Mouse (Mus musculus) ovary, postnatal 36 days (tissue): ENCODE measurements around the gene Opcml.

Source experiments
- DNase-seq: peaks from one replicate; pipeline ENCODE4 v3.0.0; 2022; ENCODE audit warnings: low spot score, mixed read lengths

Opcml gene

DNA sequence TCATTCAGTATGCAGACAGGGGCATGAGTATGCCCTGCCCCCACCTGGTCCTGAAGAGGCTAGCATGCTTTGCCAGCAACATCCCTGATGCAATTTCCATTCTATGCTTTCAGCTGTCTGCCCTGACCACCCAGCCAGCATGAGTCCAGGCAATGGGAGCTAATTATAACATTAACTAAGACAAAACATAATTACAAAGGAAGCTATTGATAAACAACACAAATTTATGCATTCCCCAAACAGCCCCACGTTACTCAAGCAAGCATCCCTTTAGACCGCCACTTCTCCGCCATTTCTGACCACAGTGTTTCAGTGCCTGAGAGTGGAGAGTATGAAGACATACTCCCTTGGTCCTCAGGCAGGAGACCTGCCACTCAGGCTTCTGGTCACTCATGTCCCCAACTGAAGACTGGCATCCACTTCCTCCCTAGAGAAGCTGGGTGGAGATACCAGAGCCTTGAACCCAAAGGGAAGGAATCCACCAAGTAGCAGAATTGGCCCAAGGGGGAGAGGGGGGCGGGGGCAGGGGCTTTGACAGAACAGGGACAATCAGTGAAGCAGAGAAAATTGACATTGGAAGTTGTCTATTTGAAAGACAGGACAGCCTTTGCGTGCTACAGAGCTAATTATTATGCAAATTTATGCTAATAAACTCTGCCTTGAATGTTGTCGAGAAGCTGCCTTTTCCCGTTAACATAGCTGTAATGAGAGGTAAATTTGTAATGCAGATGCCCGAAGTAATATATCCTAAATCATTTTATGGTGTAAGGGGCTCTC lies 464.7 kb downstream of the Opcml start:
- no peak for DNase-seq

DNA sequence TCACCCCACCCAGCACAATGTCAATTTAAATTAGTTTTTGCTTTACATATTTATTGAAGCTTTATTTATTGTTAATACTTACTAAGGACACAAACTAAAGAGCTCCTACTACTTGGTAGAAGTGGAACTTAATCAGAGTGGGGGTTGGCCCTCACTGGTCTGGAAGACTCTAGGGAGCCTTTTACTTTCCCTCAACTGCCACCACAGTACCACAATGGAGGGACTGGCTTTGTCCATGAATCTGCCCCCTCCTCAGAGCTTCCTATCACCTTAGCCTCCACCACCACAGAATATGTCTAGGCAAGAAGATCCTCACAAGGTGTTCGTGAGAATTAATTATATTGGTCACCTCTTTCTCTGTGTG lies 465.3 kb downstream of the Opcml start:
- DNase-seq: no peak

DNA sequence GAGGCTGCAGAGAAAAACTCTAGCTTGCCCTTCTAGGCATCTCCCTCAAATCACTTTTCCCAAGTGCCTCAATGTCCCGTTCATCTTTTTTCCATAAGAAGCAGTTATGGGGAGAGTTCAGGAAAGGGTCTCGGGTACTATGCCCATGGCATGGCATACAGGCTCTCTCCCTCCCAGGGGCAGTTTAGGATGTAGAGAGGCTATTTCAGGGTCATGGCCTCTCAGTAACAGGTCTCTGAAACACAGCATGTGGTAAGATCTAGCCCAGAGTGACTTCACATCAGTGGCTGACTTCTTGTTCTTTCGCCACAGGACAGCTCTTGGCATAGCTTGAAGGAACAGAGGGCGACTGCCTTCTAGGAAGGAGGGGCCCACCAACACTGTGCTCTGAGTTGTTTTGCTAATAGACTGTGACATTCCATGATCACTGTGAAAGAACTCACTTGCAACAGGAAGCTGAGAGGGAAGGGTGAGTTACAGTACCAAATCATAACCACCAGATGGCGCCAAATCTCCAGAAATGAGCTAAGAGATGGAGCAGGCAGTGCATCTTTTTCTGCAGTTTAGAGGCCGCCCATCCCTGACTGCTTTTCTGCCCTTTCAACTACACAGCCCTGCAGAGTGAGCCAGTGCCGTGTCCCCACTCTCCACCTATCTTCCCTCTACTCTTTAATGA lies 470.6 kb downstream of the Opcml start:
- DNase-seq: peak; percentile 32

DNA sequence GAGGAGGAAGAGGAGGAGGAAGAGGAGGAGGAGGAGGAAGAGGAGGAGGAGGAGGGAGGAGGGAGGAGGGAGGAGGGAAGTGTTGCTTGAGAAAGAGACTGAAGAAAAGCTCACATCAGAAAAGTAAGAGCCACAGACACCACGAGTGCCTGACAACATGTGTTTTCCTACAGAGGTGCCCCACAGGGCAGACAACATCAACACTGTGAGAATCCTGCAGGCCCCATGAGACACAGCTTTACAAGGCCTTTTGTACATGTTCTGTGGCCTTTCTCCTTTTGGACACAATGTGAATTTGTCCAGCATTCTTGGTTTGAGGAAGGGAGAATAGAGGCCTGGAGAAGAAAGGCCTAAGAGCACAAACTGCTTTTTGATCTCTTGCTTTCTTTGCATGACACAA lies 471.4 kb downstream of the Opcml start:
- no peak for DNase-seq

DNA sequence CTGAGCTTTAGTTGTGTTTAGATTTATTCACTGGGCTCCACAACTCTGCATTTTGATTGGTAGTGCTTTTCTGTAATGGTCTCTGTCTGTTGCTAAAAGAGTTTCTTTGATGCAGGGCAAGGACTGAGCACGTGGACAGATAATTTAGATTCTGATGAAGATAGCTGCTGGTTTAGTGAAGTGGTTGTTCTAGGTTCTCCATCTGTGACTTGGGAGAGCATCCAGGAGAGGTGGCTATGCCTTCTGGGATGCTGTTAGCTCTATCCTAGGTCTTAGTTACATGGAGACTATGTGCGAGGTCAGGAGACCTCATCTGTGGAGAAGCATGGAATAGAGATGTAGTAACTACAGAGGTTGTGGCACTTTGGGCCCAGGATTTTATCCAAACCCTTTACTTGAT lies 472.3 kb downstream of the Opcml start:
- no peak for DNase-seq

DNA sequence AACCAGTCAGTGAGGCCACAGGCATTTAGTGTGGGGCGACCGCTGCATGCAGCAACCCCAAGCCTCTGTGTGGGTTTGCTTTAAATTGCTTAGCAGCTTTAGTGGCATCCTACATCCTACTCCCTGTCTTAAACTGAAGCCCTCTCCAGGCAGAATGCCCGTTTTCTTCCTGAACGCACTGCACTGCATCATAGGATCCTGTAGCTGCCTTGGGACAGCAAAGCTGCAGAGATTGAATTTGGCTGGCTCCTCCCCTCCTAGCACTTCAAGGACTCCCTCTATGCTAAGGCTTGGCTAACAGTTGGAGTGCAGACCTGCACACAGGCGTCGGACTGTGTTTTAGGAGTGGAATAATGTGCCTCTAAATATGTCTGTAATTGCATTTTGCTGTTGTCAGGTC lies 474.2 kb downstream of the Opcml start:
- no peak for DNase-seq

DNA sequence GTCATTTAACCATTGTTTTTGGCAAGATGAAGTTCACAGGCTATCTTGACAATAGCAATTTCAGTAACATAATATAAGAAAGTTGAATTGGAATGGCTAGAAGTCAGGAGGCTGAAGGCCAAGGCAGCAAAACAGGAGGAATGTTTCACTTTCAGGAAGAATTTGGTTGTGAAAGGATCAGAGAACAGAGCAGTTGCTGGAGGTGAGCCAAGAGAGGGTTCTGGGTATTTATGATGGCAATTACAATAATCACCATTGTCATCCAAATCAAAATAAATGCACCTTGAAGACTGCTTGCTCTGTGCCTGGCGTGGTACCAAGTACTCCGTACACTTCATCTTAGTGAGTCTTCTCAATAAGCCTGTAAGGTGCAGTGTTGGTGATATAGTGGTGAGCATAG lies 483.2 kb downstream of the Opcml start:
- no peak for DNase-seq

DNA sequence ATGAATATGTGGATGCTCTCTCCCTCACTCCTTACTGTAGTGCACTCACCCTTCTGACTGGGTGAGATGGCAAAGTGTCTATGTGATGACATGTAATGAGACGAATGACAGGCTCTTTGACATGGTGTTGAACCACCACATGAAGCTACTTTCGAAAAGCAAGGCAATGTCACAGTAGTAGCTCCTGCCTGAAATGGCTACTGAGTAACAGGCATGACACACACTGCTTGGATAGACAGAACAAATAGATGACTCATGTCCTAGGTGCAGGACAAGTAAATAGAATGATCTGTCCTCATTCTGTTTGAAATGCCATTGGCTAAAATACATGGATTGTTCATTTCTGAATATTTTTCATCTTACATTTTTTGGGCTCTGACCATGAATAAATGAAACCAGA lies 488.0 kb downstream of the Opcml start:
- DNase-seq: no peak

DNA sequence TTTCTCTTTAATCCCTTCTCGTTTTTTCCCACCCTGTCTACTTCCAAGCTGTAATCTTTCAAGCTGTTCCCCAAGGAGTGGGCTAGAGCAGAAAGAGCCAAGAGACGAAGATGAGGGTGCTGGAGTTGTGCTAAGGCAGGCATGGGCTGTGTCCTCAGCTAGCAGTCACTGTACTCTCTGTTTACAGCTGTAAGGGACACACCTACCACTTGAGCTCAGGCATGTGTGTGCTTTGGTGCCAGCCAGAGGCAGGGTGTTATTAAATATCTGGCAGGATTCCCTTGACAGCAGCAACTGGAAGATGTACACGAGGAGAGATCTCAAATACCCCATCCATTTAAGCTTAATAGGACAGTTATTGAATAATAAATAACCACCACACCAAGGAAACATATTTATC lies 490.4 kb downstream of the Opcml start:
- no peak for DNase-seq

DNA sequence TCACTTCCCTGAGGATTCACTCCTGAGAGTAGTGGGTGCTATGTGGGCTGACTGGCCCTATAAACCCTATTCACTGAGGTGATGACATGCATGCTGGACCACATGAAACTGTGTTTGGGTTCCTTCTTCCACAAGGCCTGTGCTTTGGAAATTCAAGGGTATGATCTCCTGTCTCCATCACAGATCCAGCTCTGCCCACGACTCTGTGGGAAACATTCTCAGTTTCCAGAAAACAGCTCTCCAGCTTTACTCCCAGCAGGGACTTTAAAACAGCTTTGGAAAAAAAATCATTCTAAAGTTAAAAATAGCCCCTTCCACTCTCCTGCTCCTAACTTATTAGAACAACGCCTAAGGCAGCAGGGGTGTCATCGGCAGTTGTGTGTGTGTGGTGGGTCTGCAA lies 491.0 kb downstream of the Opcml start:
- DNase-seq: no peak

DNA sequence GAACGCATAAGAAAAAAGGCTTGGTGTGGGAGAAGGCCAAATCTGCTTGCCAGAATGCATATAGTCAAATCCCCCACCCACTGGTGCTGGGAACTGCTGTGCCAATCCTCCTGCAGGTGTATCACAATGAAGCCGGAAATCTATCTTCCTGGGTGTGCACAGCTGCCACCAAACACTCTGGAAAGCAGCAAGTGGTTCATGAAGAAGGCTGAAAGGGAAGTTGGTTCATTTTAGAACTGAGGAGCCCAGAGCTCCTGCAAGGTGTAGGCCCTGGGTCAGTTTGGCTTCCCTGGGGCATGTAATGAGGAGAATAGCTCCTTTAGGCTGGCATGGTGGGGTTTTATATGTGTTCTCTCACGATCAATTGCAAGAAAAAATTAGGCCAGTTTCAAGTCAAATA lies 494.4 kb downstream of the Opcml start:
- no peak for DNase-seq

DNA sequence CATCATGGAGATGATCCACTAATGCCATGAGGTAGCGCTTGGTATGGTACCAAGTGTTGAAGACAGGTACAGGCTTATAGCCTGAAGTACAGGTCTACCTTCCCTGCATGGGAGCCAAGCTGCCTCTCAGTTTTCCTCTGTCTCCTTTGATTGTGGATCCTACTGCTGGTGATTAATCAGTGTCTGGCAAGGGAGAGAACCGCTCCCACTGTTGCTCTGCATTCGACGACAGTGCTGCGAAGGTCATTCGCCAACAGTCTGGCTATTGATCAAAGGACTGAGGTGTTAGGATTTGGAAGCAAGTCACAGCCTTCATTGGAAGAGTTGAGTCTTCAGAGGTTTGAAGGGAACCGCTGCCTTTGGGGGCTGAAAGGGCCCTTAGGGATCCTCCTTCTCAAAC lies 495.8 kb downstream of the Opcml start:
- no peak for DNase-seq

DNA sequence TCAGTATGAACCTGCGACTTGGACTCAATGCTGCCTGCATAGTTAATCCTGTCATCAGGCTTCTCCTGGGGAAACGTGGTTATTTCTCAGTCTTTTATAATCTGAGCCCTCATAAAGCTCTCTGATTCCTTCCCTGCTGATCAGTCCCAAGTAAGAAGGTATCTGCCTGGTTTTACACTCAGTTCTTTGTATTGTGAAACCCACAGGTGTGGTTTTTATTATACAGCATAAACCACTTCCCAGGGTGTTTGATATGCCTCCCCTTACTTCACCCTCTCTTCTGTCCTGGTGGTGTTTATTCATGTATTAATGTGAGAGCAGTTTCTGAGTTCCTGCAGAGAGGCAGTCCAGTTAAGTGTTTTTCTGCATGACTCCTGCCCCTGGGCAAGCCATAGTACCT lies 496.9 kb downstream of the Opcml start:
- DNase-seq: no peak

DNA sequence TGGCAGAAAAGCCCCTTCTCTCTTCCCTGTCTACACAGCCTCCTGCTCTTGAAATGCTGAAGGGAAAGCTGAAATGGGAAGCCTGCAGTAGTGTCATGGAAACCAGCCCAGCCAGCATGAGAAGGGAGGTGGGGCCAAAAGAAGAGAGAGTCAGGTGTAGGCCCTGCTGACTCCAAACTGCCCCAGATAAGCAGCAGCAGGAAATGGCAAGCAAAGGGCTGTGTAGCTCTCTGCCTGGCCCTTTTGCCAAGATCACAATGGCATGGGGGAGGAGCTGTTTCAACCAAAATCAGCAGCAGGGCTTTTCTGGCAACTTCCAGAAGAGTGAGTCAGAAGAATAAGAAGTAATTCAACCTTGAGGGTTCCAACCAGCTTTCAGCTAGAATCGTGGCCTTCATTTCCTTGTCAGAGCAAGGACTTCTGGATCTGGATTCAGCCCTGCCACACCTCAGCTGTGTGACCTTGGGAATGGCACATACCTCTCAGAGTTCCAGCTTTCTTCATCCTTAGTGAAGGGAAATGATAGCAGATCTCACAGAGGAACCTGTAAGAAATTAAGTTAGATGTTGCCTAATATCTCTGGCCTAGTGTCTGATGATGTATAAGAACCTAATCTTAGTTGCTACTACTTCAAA lies 499.2 kb downstream of the Opcml start:
- DNase-seq: peak; percentile 4

DNA sequence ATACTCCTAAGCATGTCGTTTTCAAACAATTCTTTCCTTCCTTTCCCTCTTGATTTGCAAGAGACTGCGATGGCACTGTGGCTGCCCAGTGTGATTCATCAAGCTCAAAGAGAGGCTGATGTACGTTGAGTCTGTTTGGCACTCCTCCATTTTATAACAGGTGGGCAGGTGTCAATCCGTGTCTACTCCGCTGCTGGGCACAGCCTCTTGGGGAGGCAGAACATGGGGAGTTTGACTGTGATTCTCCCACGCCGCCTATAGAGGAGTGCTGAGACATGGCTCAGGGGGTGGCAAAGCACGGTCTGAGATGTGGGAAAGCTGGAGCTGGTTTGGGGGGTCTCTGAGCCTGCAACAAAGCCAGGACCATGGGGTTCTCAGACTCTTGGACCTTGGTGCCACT lies 513.1 kb downstream of the Opcml start:
- no peak for DNase-seq

DNA sequence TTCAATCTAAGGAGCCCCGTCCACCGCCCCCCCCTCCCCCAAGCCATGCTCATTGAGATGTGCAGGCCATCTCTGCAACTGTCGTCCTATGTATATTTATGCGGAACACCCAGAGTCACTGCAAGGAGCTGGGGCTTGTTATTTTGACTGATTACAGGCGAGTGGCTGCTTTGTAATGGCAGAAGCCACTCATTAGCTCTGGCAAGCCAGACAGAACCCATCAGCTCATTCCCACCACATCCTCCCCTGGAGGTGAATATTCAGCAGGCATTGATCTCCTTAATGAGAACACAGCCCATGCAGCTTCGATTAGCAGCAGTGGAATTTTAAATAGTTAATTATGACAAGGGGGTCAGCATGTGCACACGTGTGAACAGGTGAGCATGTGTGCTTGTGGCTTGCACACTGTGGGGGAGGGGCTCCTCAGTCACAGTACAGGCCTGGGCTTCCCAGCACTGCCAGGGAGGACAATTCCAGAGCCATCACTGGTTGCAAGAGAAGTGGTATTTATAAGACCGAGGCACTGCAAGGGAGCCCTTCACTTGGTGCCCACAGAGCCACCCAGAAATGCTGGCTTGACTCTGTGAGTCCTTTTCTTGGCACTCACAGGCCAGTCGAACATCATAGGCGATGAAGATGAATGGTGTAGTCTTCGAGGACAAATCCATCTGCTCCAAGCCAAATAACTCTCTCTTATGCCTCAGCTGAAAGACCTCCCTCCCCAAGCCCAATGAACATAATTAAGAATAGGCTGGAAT lies 516.0 kb downstream of the Opcml start:
- no peak for DNase-seq

DNA sequence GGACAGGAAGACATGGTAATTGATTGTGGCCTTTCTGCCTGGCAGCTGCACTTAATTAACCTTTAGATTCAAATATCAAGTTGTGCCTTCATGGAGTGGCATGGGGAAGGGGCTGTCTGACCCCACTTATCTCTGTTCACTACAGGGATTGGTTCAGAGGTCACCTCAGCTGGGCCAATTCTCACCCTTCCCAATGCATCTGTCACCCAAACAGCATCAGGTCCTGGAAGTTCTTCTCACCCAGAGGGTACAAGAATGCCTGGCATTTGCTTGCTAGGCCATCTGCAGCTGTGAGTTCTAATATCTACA lies 516.5 kb downstream of the Opcml start:
- no peak for DNase-seq

DNA sequence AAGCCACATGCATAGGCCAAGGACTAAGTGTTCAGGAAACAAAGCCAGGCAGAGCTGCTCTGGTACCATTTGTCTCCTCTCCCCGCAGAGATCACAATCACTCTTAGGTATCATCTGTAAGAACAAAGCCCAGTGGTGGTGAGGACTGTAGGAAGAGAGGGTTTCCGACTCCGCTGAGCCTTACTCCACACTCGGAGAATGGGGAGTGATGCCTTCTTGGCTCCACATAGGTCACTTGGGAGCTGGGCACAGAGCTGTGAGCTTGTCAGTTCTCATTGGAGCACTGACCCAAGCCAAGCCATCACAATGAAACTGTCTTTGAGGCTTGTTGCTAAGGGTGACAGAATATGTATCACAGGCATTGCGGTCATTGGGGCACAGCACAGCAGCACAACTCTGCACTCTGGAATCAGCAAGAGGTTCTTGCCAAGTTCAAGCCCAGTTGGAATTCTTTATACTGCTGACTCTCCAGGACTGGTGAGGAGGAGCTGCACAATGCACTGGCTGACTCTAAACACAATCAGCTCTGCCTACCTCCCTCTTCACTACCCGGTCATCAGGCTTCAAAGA lies 517.0 kb downstream of the Opcml start:
- no peak for DNase-seq

DNA sequence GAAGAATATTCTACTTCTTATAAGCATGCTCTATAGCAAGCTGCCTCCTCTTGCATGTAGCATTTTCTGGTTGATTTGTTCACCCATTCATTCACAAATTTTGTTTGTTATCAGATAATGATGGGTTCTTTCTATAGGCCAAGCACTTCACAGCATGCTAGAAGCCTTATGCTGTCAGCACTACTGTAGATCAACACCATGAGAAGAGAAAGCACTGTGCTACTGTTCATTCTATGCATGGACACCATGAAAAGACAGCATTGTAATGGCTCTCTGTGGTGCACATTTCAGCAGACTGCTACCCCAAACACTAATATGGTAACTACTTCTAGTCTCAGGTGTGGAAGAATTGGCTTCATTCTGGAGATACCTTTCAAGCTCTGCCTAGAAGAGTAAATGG lies 527.3 kb downstream of the Opcml start:
- DNase-seq: no peak

DNA sequence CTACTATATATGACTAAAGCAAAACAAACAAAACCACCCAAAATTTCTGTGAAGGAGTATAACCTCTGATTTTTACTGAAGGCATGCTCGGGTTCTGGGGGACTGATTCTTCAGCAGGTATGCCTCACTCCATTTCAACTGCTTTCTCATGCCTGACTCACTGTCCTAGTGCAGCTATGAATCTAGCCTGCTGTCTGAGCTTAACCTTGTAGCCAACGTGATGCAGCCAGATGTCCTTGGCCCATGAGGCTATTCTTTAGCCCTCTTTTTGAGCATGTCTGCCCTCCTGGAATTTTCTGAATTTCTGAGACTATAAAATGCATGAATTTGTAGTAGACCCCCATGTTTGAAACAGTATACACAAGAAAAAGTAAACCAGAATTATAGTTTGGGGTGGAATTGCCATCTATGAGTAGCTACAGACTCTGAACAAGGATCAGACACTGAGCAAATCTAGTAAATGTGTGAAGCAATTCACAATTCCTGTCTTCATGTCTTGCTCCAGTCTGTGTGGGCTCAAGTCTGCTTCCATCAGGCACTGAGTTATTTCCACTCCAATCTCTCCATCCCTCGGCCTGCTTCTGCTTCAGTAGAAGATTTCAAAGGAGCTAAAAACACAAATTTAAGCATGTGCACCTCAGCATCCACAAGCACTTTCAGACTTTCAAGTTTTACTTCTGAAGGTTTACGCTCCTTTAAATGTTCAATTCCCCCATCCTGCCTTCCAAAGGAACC lies 528.6 kb downstream of the Opcml start:
- DNase-seq: no peak

DNA sequence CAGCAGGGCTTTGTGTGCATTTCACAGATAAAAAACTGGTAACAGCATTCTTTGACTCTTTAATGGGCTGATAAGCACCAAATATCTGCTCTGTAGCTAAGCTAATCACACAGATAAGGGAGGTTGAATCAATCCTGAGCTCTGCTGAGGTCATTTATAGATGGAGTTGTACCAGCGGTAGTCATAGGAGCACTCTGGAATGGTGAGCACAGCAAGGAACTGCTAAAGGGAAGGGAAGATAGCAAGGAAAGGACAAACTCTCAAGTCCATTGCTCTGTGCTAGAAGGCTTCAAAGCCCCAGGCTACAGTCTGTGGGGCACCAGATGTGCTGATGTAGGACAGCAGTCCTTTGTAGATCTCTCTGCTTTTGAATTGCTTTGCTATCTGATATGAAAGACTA lies 529.2 kb downstream of the Opcml start:
- DNase-seq: no peak

DNA sequence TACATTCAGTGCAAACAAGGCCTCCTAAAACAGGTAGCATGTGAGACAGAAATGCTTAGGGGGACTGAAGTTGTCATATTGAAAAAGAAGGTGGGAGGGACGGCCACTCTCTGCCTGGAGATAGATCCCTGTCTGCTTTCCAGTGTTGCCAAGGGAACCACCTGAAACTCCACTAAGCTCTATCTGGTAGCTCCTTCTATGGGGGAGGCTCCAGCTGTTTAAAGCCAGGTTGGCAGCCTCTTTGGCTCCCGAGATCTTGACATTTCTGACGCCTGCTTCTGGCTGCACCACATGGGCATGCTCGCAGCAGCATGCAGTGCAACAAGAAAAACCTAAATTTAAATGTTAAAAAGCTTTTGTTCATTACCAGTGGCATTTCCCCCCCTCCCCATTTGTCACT lies 537.4 kb downstream of the Opcml start:
- DNase-seq: no peak
